Mouse (Mus musculus) inflammation-experienced regulatory T-cells, adult 6 months (primary cell): Measurements from ENCODE around the gene Baiap2l1. TPM values are rescaled to one million over a fixed set of nuclear protein-coding genes. Genes with fewer than 3 reads are reported as not detected.
"Not testable (repeated sequence)": the region's sequence is repeated elsewhere in the genome, so short reads cannot be mapped to it uniquely, and the experiment has no call there.

Source experiments
- ATAC-seq: one replicate; pipeline ENCODE4 v1.8.0; 2017
- polyA plus RNA-seq, 3 experiments: library from polyadenylated mRNA; unstranded; fragments of 100-300 nt; shearing (Covaris generic); gene quantifications; one replicate each; pipeline ENCODE4 v1.2.1; 2017

The Baiap2l1 gene
- polyA plus RNA-seq, result 1 to 10 TPM in 1 of 3 experiments, under 1 TPM in 2; 0.43 to 1.2 (median 0.67) TPM

DNA sequence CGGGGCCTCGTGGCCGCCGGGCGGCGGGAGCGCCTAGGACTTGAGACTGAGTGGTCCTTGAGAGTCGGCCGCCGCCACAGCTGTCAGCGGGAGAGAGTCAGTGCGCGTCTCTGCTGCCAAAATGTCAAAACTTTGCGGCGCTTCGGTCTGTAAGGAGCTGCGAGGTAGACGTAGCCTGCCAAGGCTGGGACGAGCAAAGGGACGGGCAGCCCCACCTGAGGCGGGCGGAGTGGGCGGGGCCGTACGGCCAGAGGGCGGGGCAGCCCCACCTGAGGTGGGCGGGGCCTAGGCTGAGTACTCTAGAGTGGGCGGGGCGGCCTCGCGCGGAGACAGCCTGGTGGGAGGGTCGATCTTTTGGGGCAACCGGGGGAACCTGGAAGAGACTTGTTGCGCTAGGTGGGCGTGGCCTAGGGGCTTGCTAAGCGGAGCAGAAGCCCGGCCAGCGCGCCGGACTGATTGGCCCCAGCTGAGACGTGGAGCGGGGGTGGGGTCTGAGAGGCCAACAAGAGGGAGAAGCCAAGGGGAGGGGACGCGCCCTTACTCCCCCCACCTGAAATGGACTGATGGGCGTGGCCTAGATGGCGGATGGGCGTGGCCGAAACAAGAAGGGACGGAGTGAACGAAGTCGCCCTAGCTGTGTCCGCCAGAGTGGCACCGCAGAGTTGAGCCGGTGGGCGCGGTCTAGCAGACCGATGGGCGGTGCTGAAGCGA, at the start of gene Baiap2l1:
Gene Baiap2l1, minus strand, starts transcription at position 232 of the 711 bp plus-strand sequence.
- peak; percentile 28 for ATAC-seq

DNA sequence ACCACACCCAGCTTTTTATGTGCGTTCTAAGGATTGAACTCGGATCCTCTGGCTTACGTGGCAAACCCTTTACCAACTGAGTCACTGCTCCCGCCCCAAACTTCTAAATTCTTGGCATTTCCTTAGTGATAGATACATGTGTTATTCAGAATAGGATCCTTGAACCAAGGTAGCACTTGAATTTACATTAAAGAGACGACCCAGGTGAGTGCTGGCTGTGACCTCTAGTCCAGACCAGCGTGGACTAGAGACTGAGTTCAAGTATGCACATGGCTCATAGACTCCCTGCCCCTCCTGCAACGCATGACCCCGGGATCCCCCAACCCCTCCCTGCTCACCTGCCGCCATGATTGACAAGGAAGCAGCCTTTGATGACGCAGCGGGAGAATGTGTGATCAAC, 48.3 kb upstream of the Baiap2l1 start:
- ATAC-seq, result no peak

GRCm38 (mm10) chr5:144400821-144401220, 42.9 kb upstream of the Baiap2l1 start:
- ATAC-seq, result no peak

DNA sequence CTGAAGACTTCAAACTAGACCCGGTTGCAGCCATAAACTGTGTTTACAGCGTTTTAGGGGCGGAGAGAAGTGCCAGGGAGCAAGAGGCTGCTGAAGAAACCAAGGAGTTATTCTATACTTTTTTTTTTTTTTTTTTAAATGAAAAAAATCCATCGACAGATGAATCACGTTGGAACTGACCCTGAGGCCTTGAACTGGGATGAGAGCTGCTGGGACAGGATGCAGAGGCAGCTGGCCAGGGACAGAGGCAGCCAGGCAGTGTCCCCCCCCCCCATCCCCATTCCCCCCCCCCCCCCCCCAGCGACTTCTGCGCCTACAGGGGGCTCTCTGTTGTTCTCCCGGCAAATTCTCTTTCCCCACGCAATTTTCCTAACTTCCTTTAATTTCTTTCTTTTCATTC, 39.7 kb upstream of the Baiap2l1 start:
- no peak for ATAC-seq

GRCm38 (mm10) chr5:144394142-144394541, 36.2 kb upstream of the Baiap2l1 start:
- no peak for ATAC-seq

- ATAC-seq, result no peak
Measured at GRCm38 (mm10) chr5:144387851-144388250, 29.9 kb upstream of the Baiap2l1 start.

DNA sequence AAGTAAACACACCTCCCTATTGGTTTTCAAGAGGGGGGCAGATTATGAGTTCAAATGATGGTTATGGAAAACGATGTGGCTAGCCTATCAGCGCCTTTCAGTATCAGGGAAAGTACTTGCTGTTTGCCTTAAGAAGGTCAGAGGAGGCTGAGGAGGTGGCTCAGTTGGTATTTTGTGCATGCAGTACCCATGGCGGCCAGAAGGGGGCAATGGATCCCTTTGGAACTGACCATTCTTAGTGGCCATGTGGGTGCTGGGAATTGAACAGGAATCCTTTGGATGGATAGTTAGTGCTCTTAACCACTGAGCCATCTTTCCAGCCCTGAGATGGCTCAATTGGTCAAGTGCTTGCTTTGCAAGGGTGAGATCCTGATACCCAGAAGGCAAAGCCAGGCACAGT, 26.0 kb upstream of the Baiap2l1 start:
- no peak for ATAC-seq

DNA sequence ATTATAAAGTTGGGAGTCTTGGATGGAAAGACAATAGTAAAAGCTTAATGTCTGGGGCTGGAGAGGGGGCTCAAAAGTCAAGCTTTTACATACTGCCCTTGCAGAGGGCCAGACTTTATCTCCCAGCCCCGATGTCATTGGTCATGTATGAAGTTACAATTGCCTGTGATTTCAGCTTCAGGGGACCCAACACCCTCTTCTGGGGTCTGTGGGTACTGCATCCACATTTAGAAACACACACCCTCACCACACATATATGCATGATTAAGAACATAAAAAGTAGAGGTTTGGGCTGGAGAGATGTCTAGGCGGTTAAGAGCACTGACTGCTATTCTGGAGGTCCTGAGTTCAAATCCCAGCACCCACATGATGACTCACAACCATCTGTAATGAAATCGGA, 23.9 kb upstream of the Baiap2l1 start:
- no peak for ATAC-seq

GRCm38 (mm10) chr5:144380689-144381088, 22.8 kb upstream of the Baiap2l1 start:
- no peak for ATAC-seq

- no peak for ATAC-seq
Measured at GRCm38 (mm10) chr5:144379431-144379830, 21.5 kb upstream of the Baiap2l1 start.

DNA sequence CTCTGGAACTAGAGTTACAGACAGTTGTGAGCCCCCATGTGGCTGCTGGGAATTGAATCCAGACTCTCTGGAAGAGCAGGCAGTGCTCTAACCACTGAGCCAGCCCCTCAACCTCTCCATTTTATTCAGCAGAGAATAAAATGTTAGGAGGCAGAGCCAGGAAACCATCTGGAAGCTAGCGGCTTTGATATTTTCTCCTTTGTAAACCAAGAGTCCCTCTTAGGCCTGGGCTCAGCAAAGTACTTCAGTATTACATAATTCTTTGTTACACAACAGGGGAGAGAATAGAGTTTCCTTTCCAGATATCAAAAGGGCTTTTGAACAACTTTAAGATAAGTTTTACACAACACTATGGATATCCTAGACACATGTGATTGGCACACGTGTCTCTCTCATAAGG, 15.0 kb upstream of the Baiap2l1 start:
- no peak for ATAC-seq

DNA sequence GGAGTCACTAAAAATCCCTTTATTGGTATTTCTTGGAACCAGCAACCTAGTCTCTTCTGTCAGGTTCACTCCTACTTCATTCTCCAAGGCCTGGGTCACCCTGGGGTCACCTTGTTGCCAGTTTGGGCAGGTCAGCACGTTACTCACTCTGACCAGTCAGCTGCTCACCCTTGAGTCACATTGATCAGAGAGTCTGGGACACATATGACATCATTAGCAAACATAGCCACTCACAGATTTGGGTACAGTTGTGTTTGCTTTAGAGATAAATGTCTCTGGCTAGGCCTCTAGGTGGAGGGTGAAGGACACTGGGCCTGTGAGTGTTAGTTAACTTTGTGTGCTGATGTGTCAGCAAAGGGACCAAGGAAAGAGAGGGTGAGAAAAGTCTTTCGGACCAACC, 14.3 kb upstream of the Baiap2l1 start:
- ATAC-seq, result no peak

GRCm38 (mm10) chr5:144370986-144371385, 13.1 kb upstream of the Baiap2l1 start:
- ATAC-seq, result no peak

GRCm38 (mm10) chr5:144368661-144369205, 10.8 kb upstream of the Baiap2l1 start:
- ATAC-seq, result no peak

DNA sequence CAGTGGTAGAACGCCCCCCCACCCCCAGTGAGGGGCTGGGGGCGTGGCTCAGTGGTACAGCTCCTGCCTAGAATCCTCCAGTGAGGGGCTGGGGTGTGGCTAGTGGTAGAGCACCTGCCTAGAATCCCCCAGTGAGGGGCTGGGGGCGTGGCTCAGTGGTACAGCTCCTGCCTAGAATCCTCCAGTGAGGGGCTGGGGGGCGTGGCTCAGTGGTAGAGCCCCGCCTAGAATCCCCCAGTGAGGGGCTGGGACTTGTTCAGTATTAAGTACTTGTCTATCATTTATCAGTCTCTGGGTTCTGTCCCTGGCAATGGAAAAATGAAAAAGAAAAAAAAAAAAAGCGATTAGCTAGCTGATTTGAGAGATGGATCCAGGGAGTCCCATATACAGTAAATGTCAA, 8.6 kb upstream of the Baiap2l1 start:
- not testable (repeated sequence) for ATAC-seq

- no peak for ATAC-seq
Measured at GRCm38 (mm10) chr5:144364680-144365357, 6.9 kb upstream of the Baiap2l1 start.

DNA sequence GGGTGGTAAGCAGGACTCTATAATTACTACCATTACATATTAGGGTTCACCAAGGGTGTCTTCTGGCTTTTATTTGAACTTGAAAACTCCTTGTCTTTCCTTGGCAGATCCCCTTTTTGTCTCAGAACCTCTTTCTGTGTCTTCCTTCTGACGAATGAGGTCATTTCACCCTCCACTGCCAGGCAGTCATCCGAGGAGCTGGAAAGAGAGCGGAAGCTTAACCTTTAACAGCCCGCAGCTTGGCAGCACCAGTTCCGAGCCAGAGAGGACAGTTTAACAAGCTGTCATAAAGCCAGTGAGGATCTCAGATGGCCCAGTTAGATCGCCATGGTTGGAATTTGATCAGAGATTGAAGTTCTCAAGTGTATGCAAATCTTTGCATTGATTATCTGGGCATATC, 2.4 kb upstream of the Baiap2l1 start:
- no peak for ATAC-seq

- no peak for ATAC-seq
Measured at GRCm38 (mm10) chr5:144359886-144360285, 2.0 kb upstream of the Baiap2l1 start.

GRCm38 (mm10) chr5:144358592-144358917, 643 bp upstream of the Baiap2l1 start:
- ATAC-seq, result no peak

- no peak for ATAC-seq
Measured at GRCm38 (mm10) chr5:144357551-144357880, 396 bp downstream of the Baiap2l1 start.

GRCm38 (mm10) chr5:144356776-144357455, 996 bp downstream of the Baiap2l1 start:
- no peak for ATAC-seq

- ATAC-seq, result no peak
Measured at GRCm38 (mm10) chr5:144352250-144353047, 5.5 kb downstream of the Baiap2l1 start.

GRCm38 (mm10) chr5:144351185-144351584, 6.7 kb downstream of the Baiap2l1 start:
- no peak for ATAC-seq
